Mouse (Mus musculus) MEL (cell line): ENCODE results near the gene Asap3. TPM values are rescaled to one million over a fixed set of nuclear protein-coding genes. Genes with fewer than 3 reads are reported as not detected.

ENCODE experiments used
- DNase-seq: peaks from one replicate; pipeline ENCODE4 v3.0.0; 2011; ENCODE audit warnings: low read depth, low spot score
- H3K27ac ChIP-seq: 2 replicates; pipeline ENCODE4 v1.5.1; 2012; ENCODE audit warnings: low read depth, mild to moderate bottlenecking, control low read depth, low read length, moderate library complexity; ENCODE audit not compliant: control insufficient read depth
- H3K27me3 ChIP-seq, 2 experiments: fragments of 150-350 bp in 1 of 2; sonication (generic) in 1 of 2; 2 replicates each; pipeline ENCODE4 v1.6.1; 2012; ENCODE audit warnings: low read length in 2 of 2, mild to moderate bottlenecking in 2 of 2, improper control_type of control experiment in 1 of 2, moderate library complexity in 1 of 2; ENCODE audit not compliant: insufficient read depth in 2 of 2, control insufficient read depth in 1 of 2
- H3K36me3 ChIP-seq, 2 experiments: 2 replicates each; pipeline ENCODE4 v1.6.1; 2012 to 2014; ENCODE audit warnings: low read length in 2 of 2, improper control_type of control experiment in 1 of 2, inconsistent platforms in 1 of 2, mild to moderate bottlenecking in 1 of 2; ENCODE audit not compliant: insufficient read depth in 2 of 2, control insufficient read depth in 1 of 2
- H3K4me1 ChIP-seq, 2 experiments: fragments of 150-350 bp in 1 of 2; sonication (generic) in 1 of 2; 2 replicates each; pipeline ENCODE4 v1.6.1; 2012; ENCODE audit warnings: low read length in 2 of 2, improper control_type of control experiment in 1 of 2, mild to moderate bottlenecking in 1 of 2; ENCODE audit not compliant: insufficient read depth in 2 of 2, control insufficient read depth in 1 of 2
- H3K4me3 ChIP-seq, 2 experiments: fragments of 150-350 bp in 1 of 2; sonication (generic) in 1 of 2; 2 replicates each; pipeline ENCODE4 v1.5.1; 2012; ENCODE audit warnings: low read depth in 2 of 2, low read length in 2 of 2, mild to moderate bottlenecking in 2 of 2, moderate library complexity in 2 of 2, control low read depth in 1 of 2, improper control_type of control experiment in 1 of 2; ENCODE audit not compliant: control insufficient read depth in 1 of 2, insufficient read depth in 1 of 2
- H3K79me2 ChIP-seq: 2 replicates; pipeline ENCODE4 v1.6.1; 2012; ENCODE audit warnings: mild to moderate bottlenecking, low read length, moderate library complexity; ENCODE audit not compliant: control insufficient read depth, poor library complexity, insufficient read depth
- H3K9ac ChIP-seq: 2 replicates; pipeline ENCODE4 v1.6.1; 2012; ENCODE audit warnings: low read depth, mild to moderate bottlenecking, control low read depth, low read length, moderate library complexity; ENCODE audit not compliant: control insufficient read depth, poor library complexity, severe bottlenecking
- H3K9me3 ChIP-seq: fragments of 150-350 bp; sonication (generic); replicated peaks from 2 replicates; pipeline ENCODE4 v1.6.1; 2012; ENCODE audit warnings: mild to moderate bottlenecking, low read length, improper control_type of control experiment, moderate library complexity; ENCODE audit not compliant: insufficient read depth
- BHLHE40 ChIP-seq: IDR thresholded peaks from 2 replicates; pipeline ENCODE4 v1.6.1; 2012; ENCODE audit warnings: low read depth, mild to moderate bottlenecking, inconsistent platforms, low read length, improper control_type of control experiment, borderline replicate concordance
- CTCF ChIP-seq, 3 experiments: IDR thresholded peaks in 2 of 3; conservative IDR thresholded peaks in 1 of 3; 2 replicates each; pipeline ENCODE4 v1.5.1; 2011 to 2012; ENCODE audit warnings: low read length in 3 of 3, low read depth in 2 of 3, mild to moderate bottlenecking in 2 of 3, improper control_type of control experiment in 1 of 3, inconsistent platforms in 1 of 3, mixed read lengths in 1 of 3, moderate library complexity in 1 of 3; ENCODE audit not compliant: control insufficient read depth in 1 of 3, insufficient read depth in 1 of 3, poor library complexity in 1 of 3, severe bottlenecking in 1 of 3
- E2F4 ChIP-seq: IDR thresholded peaks from 2 replicates; pipeline ENCODE4 v1.6.1; 2011; ENCODE audit warnings: low read depth, low read length, improper control_type of control experiment, borderline replicate concordance
- GABPA ChIP-seq: IDR thresholded peaks from 2 replicates; pipeline ENCODE4 v1.6.1; 2012; ENCODE audit warnings: low read depth, mild to moderate bottlenecking, inconsistent platforms, low read length, improper control_type of control experiment, moderate library complexity
- HCFC1 ChIP-seq: IDR thresholded peaks from 2 replicates; pipeline ENCODE4 v1.6.1; 2012; ENCODE audit warnings: low read depth, mild to moderate bottlenecking, inconsistent platforms, low read length, improper control_type of control experiment, moderate library complexity
- MAFK ChIP-seq: IDR thresholded peaks from 2 replicates; pipeline ENCODE4 v1.6.1; 2011; ENCODE audit warnings: low read depth, mild to moderate bottlenecking, low read length, improper control_type of control experiment, borderline replicate concordance
- MAZ ChIP-seq: IDR thresholded peaks from 2 replicates; pipeline ENCODE4 v1.6.1; 2012; ENCODE audit warnings: low read depth, mild to moderate bottlenecking, inconsistent platforms, low read length, improper control_type of control experiment
- POLR2A ChIP-seq, 2 experiments: IDR thresholded peaks; 2 replicates each; pipeline ENCODE4 v1.6.1; 2011 to 2012; ENCODE audit warnings: low read length in 2 of 2, mild to moderate bottlenecking in 2 of 2, control low read depth in 1 of 2, improper control_type of control experiment in 1 of 2, low read depth in 1 of 2, moderate library complexity in 1 of 2; ENCODE audit not compliant: control insufficient read depth in 1 of 2, insufficient read depth in 1 of 2, poor library complexity in 1 of 2
- POLR2AphosphoS2 ChIP-seq: IDR thresholded peaks from 2 replicates; pipeline ENCODE4 v1.6.1; 2011; ENCODE audit warnings: low read length, improper control_type of control experiment
- SMC3 ChIP-seq: IDR thresholded peaks from 2 replicates; pipeline ENCODE4 v1.6.1; 2011; ENCODE audit warnings: low read depth, low read length, improper control_type of control experiment
- ZKSCAN1 ChIP-seq: IDR thresholded peaks from 2 replicates; pipeline ENCODE4 v1.6.1; 2012; ENCODE audit warnings: low read depth, mild to moderate bottlenecking, inconsistent platforms, low read length, improper control_type of control experiment, moderate library complexity
- ZMIZ1 ChIP-seq: IDR thresholded peaks from 2 replicates; pipeline ENCODE4 v1.6.1; 2012; ENCODE audit warnings: low read depth, mild to moderate bottlenecking, inconsistent platforms, low read length, improper control_type of control experiment, moderate library complexity
- ZNF384 ChIP-seq: IDR thresholded peaks from 2 replicates; pipeline ENCODE4 v1.6.1; 2012; ENCODE audit warnings: low read depth, mild to moderate bottlenecking, inconsistent platforms, low read length, improper control_type of control experiment
- polyA plus RNA-seq, 2 experiments: library from polyadenylated mRNA; stranded (reverse) in 1 of 2; unstranded in 1 of 2; fragments of >175 nt in 1 of 2; fragments of >200 nt in 1 of 2; gene quantifications; 2 replicates each; pipeline versions ENCODE4 v1.2.1 to v1.2.4; 2012; ENCODE audit warnings: low replicate concordance in 2 of 2, low read depth in 1 of 2; ENCODE audit not compliant: insufficient read length in 2 of 2, insufficient read depth in 1 of 2, missing spikeins in 1 of 2
- total RNA-seq: library from RNA; depleted of rRNA; stranded (reverse); fragments of 300-350 nt; gene quantifications from 2 replicates; pipeline ENCODE4 v1.2.3, GENCODE M21; 2012

Gene Asap3
- total and polyA plus RNA-seq, 3 experiments, result 0.04 to 0.33 TPM; not detected in 1

- Histone ChIP-seq H3K4me3 (no peak overlapping the region), H3K9me3 (no peaks in the 10 kb centered on the region), H3K79me2 (peaks cover 18% of the 10 kb centered on the region), H3K27me3 (no peaks in the 10 kb centered on the region), H3K36me3 (peaks cover 0 to 50% of the 10 kb centered on the region in 2 experiments; a peak in 3 of 4 replicates), H3K9ac (no peak overlapping the region), H3K4me1 (peaks cover 12 to 59% of the 10 kb centered on the region in 2 experiments), H3K27ac (no peak overlapping the region)
- peak; percentile 65 for DNase-seq
- TF ChIP-seq SMC3 (0 out of 2 replicates have a peak, but pooled peaks have one; percentile 6), MAZ (no peak), CTCF (IDR thresholded peaks at IDR 0.05 in 2 of 3, conservative IDR thresholded peaks at IDR 0.05 in 1 of 3; ENCODE audit: control insufficient read depth in 1 of 3, insufficient read depth in 1 of 3, low read depth in 2 of 3, low read length in 3 of 3, poor library complexity in 1 of 3, severe bottlenecking in 1 of 3) (peak; percentile 26 to 74 (median 63)), HCFC1 (no peak), ZMIZ1 (no peak), ZNF384 (no peak)
These were observed 26.2 kb upstream of the Asap3 start for GRCm38 (mm10) chr4:136179998-136180397.

- Histone ChIP-seq H3K27me3 (no peaks in the 10 kb centered on the region), H3K9me3 (no peaks in the 10 kb centered on the region), H3K4me3 (no peak overlapping the region), H3K36me3 (peaks cover 0 to 45% of the 10 kb centered on the region in 2 experiments; a peak in 3 of 4 replicates), H3K27ac (no peak overlapping the region), H3K4me1 (peaks cover 9 to 52% of the 10 kb centered on the region in 2 experiments), H3K79me2 (peaks cover 12% of the 10 kb centered on the region), H3K9ac (no peak overlapping the region)
- DNase-seq, result no peak
- TF ChIP-seq ZKSCAN1 (no peak), POLR2AphosphoS2 (no peak), E2F4 (no peak), POLR2A (IDR thresholded peaks at IDR 0.05; ENCODE audit: control insufficient read depth in 1 of 2, insufficient read depth in 1 of 2, low read depth in 1 of 2, low read length in 2 of 2, poor library complexity in 1 of 2) (no peak)
These were observed 25.5 kb upstream of the Asap3 start for GRCm38 (mm10) chr4:136180408-136181330.

- no peaks in the 10 kb centered on the region for H3K27me3 ChIP-seq
- H3K9ac ChIP-seq, result no peak overlapping the region
- H3K79me2 ChIP-seq, result peaks cover 5% of the 10 kb centered on the region
- TF ChIP-seq ZNF384 (no peak), CTCF (IDR thresholded peaks at IDR 0.05 in 2 of 3, conservative IDR thresholded peaks at IDR 0.05 in 1 of 3; ENCODE audit: control insufficient read depth in 1 of 3, insufficient read depth in 1 of 3, low read depth in 2 of 3, low read length in 3 of 3, poor library complexity in 1 of 3, severe bottlenecking in 1 of 3) (peak in 2 of 3 experiments; percentile 12 to 52; a peak in 3 of 6 replicates), GABPA (no peak), SMC3 (no peak), BHLHE40 (no peak), MAFK (no peak)
- no peaks in the 10 kb centered on the region for H3K9me3 ChIP-seq
- H3K4me3 ChIP-seq, result no peak overlapping the region
- H3K36me3 ChIP-seq, result peaks cover 0 to 39% of the 10 kb centered on the region in 2 experiments; a peak in 3 of 4 replicates
- no peak overlapping the region for H3K27ac ChIP-seq
- H3K4me1 ChIP-seq, result peaks cover 9 to 46% of the 10 kb centered on the region in 2 experiments
- peak; percentile 33 for DNase-seq
These were observed 24.8 kb upstream of the Asap3 start for GRCm38 (mm10) chr4:136181367-136181766.
